Mouse (Mus musculus) testis, adult 2 months (tissue): ENCODE measurements at regions not wholly inside any gene's neighbourhood (a gene's known extent, or its start where the extent isn't known, plus 50 kb on each side); places are given as distances from the start of the nearest gene placed in this dataset.

Experiments
- CTCF ChIP-seq: fragments of 200-500 bp; IDR thresholded peaks from 2 replicates; pipeline ENCODE4 v1.5.1; 2012; ENCODE audit warnings: low read depth, mild to moderate bottlenecking, inconsistent platforms, low read length, moderate library complexity; ENCODE audit not compliant: control insufficient read depth, insufficient read depth, insufficient replicate concordance
- POLR2A ChIP-seq: fragments of 200-500 bp; IDR thresholded peaks from 2 replicates; pipeline ENCODE4 v1.6.1; 2012; ENCODE audit warnings: low read depth, mild to moderate bottlenecking, inconsistent platforms, low read length, moderate library complexity; ENCODE audit not compliant: control insufficient read depth

GRCm38 (mm10) chr10:118711951-118712350, 158.1 kb downstream of the Dyrk2 start:
- TF ChIP-seq CTCF (no peak), POLR2A (no peak)
